Mouse (Mus musculus): ENCODE results near the gene Ttc24.

The Ttc24 gene

GRCm38 (mm10) chr3:88081345-88082223 lies 3.5 kb upstream of the Ttc24 start, which contains the start of gene Iqgap3:
Iqgap3 (plus strand) TSS chr3:88081971.
- in situ Hi-C loops (cut with MboI) = loop anchor here (5.0 kb wide), 1 partner anchor 161 kb away; no protein-coding TSS in a partner anchor

GRCm38 (mm10) chr3:88077441-88077840 lies 663 bp downstream of the Ttc24 start:
- in situ Hi-C loops (cut with MboI) = no loop called here

GRCm38 (mm10) chr3:88074766-88075165 lies 3.3 kb downstream of the Ttc24 start:
- in situ Hi-C loops (cut with MboI) = no loop called here

- in situ Hi-C loops (cut with MboI) = no loop called here
These were observed 3.8 kb downstream of the Ttc24 start for GRCm38 (mm10) chr3:88074351-88074750.

- in situ Hi-C loops (cut with MboI) = no loop called here
These were observed 4.5 kb downstream of the Ttc24 start for GRCm38 (mm10) chr3:88073631-88074030.

- in situ Hi-C loops (cut with MboI) = no loop called here
These were observed 6.3 kb downstream of the Ttc24 start for GRCm38 (mm10) chr3:88071783-88072182.

- in situ Hi-C loops (cut with MboI) = no loop called here
These were observed 9.7 kb downstream of the Ttc24 start for GRCm38 (mm10) chr3:88068386-88068785.

GRCm38 (mm10) chr3:88057902-88058696 lies 20.0 kb downstream of the Ttc24 start, which contains the start of gene Naxe:
Naxe (minus strand) TSS chr3:88058495.
- in situ Hi-C loops (cut with MboI) = no loop called here

GRCm38 (mm10) chr3:88057030-88057429 lies 21.1 kb downstream of the Ttc24 start:
- in situ Hi-C loops (cut with MboI) = no loop called here

- in situ Hi-C loops (cut with MboI) = no loop called here
These were observed 28.6 kb downstream of the Ttc24 start for GRCm38 (mm10) chr3:88049532-88049931.

GRCm38 (mm10) chr3:88042661-88043421 lies 35.3 kb downstream of the Ttc24 start, which contains the start of gene Gpatch4:
Gpatch4 (plus strand) TSS chr3:88043108.
- in situ Hi-C loops (cut with MboI) = no loop called here

GRCm38 (mm10) chr3:88035561-88036293 lies 42.4 kb downstream of the Ttc24 start:
- in situ Hi-C loops (cut with MboI) = no loop called here

- in situ Hi-C loops (cut with MboI) = no loop called here
These were observed 44.6 kb downstream of the Ttc24 start for GRCm38 (mm10) chr3:88033506-88033905.

- in situ Hi-C loops (cut with MboI) = no loop called here
These were observed 47.3 kb downstream of the Ttc24 start for GRCm38 (mm10) chr3:88030608-88031395.

- in situ Hi-C loops (cut with MboI) = no loop called here
These were observed 50.5 kb downstream of the Ttc24 start, which contains the start of gene Hapln2 for GRCm38 (mm10) chr3:88027434-88028186. Hapln2 (minus strand) TSS chr3:88027583.

- in situ Hi-C loops (cut with MboI) = no loop called here
These were observed 51.3 kb downstream of the Ttc24 start for GRCm38 (mm10) chr3:88026823-88027222.

- in situ Hi-C loops (cut with MboI) = no loop called here
These were observed 54.7 kb downstream of the Ttc24 start for GRCm38 (mm10) chr3:88023192-88024074.

All from mature B cell (primary cell).